Mouse (Mus musculus): ENCODE data around the gene Igfals.
A peak's percentile ranks its signal among the peaks of the same experiment; 100 is the strongest.

The Igfals gene

DNA sequence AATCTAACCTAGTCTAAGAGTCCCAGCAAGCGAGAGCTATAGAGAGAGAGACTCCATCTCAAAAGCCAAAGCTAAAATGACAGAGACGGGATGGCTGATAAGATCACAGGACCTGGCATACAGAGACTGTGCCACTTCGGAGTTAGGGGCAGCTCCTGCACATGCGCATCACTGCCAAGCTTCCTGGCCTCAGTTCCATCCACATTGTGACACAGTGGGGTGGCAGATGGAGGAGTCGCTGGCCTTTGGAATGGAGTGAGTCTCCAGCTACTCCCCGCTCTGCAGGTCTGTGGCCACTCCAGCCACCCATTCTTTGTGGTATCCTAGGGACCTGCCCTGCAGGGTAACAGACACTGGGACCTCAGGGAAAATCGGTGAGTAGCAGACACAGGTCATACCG lies at the start of gene Igfals:
Igfals (plus strand) TSS at position 222 of the 400 bp plus-strand sequence.
- no peak for DNase-seq (ENCODE audit: low spot score)

DNA sequence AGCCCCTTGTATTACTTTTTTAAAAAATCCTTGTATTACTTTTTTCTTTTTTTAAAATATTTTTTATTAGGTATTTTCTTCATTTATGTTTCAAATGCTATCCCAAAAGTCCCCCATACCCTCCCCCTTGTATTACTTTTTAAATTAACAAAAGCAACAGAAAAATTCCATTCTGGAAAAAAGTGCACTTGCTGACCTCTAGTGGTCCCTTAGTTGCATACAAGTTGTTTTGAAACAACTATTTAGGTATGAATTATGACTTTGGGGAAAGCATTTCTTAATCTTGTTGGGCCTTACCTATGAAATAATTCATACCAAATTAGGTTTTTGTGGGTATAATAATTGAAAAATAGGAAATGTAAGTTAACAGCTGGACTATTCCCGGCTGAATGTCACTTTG lies 48.3 kb upstream of the Igfals start:
- DNase-seq (ENCODE audit: low spot score) = no peak

DNA sequence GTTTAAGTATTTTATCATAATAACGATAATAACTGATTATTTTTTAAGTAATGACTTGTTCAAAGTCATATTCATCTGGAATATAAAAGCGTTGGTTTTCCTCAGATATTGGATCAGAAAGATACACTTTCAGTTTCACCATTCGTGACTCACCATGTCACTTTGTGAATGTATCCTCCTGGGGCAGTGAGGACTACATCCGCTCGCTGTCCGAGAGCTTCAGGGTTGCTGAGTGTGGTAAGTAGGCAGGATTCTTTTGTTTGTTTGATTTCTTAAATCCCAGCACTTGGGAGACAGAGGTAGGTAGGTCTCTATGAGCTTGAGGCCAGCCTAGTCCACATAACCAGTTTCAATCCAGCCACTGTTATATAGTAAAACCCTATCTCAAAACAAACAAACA lies 47.6 kb upstream of the Igfals start:
- no peak for DNase-seq (ENCODE audit: low spot score)

DNA sequence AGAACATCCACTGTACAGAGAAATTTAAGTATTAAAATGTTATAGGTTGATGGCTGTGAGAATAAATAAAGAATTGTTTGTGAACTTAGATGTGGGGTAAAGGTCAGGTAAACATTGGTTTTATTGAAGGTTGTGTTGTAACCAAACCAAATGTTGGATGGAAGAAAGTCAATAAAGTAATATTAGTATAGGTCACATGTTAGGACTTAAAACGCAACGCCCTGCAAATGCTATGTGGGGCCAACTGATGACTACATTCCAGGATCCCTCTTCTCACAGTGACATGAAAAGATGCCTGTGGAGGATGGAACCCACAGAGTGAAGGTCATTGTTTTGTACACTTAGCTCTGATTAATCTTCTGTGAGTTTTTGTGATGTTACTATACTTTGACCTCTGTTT lies 46.3 kb upstream of the Igfals start:
- DNase-seq (ENCODE audit: low spot score) = no peak

DNA sequence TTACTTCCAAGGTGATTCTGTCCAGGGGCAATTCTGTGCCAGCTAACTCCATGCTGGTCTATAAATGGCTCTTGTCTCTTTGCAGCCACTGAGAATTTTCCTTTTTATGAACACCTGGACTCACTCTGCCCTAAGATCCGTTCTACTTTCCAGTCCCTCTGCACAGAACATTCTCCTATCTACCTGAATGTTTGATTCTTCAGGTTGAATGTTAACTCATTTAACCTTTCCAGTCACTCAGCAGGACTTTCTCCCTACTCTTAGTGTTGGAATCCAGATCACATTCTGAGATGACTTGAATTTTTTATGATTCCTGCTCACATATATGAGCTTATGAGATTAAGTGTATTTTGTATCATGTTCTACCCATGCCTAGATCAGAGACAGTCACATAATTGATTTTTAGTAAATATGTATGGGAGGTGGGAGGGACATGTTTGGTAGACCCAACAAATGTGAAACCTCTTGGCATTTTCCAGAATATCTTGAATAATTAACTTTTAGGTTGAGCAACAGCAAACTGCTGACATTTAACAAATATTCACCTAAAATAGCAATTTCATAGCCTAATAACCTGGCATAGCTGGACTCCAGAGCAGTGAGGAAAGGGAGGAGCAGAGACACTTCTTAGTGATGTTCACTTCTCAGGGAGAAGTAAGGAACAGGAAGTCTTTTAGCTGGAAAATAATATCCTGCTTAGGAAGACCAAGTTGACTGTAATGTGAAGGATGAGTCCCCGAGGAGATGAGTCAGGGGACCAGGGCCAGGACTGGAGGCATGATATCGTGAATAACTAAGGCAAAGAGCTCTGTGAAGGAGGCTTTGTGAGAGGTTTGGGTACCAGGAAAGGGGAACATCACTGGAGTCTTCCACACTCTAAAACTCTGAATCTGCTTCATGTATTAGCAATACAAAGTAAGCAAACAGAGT lies 44.2 kb upstream of the Igfals start:
- no peak for DNase-seq (ENCODE audit: low spot score)

DNA sequence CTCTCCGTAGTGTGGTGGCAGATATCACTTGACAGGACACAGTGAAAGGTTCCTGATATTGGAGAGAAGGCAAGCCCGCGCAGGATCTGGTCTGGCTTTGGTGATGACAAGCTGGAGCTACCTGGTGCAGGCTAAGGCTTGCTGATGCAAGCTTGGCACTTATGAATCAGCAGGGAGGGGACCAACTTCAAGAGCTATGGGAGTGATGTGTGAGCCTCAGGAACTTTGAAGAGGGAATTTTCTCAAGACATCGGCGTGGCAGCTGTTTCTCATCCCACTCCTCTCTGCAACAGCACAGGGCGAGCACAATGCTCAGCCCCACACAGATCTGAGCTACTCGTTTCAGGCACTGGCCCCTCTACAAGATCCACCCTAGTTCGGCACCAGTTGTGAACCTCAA lies 26.0 kb upstream of the Igfals start, which contains the start of gene Hagh:
Hagh (plus strand) TSS at position 302 of the 400 bp plus-strand sequence.
- no peak for DNase-seq (ENCODE audit: low spot score)

DNA sequence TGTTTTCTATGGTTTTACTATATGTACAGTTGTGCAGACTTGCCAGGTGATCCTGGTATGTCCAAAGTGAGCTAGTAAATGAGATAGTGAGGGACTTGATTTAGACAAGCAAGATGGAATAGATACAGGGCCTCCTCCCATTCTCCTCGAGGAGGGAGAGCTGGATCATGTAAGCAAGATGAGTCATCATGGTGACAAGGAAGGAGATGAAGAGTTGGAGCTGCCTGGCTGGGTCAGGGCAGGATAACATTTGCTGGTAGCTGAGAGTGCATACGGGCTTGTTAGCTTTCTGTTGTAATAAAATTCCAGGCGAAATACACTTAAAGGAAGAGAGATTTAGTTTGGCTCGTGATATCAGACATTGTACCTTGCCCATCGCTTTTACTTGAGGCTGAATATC lies 25.5 kb upstream of the Igfals start:
- DNase-seq (ENCODE audit: low spot score) = no peak

DNA sequence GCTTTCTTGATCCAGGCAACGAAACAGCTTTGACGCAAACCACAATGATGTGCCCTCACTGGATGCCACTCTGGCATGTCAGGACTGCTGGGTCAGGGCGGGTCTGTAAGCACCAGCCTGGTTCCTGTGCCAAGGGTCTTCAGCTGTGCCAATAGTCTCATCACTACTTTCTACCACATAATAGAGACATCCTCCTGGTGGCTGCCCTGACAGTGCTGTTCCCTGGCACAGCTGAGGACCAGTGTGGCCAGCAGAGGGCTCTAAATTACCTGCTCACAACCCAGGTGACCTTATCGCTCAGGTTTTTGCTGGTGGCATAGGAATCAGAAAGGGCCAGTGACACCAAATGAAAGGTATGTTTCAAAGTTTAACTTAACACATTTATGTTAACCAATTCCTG lies 24.7 kb upstream of the Igfals start:
- DNase-seq (ENCODE audit: low spot score) = no peak

DNA sequence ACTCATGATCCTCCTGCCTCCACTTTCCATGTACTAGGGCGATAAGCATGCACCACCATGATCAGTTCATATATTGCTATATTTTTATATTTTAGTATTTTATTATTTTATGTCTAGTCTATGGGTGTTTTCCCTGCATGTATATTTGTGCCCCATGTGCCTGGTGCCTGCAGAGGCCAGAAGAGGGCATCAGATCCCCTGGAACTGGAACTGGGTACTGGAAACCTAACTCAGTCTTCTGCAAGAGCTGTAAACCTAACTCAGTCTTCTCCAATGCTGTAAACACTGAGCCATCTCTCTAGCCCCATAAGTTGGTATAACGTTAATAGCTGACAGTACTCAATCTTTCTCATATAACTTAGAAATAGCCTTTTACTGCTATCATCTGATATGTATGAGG lies 23.2 kb upstream of the Igfals start:
- no peak for DNase-seq (ENCODE audit: low spot score)

DNA sequence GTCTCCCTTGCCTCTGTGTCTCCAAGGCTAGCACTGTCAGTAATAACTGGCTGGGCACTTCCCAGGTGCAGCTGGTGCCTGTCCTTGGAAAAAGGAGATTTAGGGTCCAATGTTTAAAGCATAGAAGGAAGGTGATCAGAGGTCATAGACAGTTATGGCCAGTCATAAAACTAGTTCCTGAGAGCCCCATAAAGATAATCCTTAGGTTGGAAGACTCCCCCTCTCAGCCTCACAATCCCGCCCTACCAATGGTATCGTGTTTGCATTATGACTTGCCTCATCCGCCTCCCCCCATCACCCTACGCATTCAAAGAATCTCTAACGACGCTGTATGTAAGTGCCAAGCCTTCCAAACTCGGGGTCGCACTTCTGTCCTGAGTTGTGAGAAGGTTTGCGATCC lies 21.3 kb upstream of the Igfals start:
- DNase-seq (ENCODE audit: low spot score) = no peak

DNA sequence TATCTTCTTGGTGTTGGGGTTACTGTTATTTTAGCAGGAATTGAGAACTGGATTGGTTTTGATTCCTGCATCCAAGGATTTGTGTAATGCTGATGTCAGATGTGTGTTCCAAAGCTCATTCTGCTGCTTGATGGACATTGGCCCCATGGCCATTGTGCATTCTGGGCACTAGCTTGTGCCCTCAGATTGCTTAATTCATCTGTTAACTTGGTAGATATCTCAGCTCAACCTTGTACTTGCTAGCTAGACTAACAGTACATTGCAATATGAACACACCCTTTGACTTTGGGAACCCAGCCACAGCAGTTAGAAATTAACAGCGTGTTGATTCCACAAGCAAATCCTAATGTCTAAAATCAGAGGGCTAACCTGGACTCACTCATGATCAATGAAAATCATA lies 18.4 kb upstream of the Igfals start:
- DNase-seq (ENCODE audit: low spot score) = no peak

DNA sequence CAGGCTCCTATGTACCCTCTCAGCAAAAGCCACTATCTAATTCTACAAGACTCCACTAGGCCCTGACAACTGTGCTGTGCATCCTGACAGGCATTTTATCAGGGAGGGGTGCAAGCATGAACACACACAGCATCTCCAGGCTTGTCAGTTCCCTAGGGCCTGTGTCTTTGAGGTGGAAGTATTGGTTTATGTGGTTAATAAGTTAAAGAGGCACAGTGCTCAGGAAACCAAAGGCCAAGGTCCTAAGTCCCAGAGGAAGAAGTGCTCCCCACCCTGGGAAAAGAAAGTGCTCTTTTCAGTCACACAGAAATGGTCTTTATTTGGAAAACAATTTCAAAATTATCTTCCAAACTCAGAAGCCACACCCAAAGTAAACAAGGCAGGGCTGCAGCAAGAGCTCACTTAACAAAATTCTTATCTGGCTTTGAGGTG lies 17.2 kb upstream of the Igfals start:
- DNase-seq (ENCODE audit: low spot score) = no peak

DNA sequence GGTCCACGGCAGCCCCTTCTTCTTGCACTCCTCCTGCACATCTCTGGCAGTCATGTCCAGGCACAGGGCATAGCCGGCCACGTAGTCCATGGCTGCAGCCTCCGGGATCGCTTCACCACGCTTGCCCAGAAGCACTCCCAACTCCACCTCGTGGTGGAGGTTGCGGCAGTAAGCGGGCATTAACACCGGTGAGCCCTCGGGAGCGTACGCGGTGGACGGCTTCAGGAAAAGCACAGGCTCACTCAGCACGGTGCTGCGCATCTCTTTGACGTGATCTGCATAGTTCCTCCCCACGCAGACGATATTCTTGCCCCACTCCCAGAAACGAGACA lies 16.1 kb upstream of the Igfals start:
- no peak for DNase-seq (ENCODE audit: low spot score)

DNA sequence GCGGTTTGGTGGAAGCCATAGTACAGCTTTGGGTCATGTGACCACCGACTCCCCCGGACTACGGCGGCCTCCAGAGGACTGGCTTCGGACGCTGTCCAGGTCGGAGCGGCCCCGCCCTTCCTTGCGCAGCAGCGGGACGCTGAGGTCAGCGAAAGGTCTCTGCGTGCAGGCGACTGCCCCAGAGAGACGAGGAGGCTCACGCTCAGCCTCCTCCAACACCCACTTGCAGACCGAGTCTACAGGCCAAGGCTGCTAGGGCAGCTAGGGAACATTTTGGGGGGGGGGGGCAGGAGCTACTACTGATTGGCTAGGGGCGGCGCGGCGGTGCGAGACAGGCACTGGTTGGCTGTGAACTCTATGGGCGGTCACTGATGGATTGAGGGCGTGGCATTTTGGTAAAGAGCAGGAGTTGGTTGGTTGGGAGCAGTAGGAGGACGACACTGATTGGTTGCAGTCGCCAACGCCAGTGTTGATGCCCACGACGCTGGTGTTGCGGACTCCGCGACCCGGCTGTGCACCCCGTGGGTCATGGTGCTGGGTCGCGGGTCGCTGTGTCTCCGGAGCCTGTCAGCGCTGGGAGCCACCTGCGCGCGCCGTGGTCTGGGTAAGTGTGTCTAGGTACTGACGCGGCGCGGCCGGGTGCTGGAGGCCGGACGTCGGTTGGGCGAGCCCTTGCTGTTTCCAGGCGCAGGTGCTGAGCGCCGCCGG lies 15.6 kb upstream of the Igfals start, which contains the start of gene Fahd1:
Fahd1 (minus strand) TSS at position 300 of the 708 bp plus-strand sequence.
- DNase-seq (ENCODE audit: low spot score) = peak; percentile 97

DNA sequence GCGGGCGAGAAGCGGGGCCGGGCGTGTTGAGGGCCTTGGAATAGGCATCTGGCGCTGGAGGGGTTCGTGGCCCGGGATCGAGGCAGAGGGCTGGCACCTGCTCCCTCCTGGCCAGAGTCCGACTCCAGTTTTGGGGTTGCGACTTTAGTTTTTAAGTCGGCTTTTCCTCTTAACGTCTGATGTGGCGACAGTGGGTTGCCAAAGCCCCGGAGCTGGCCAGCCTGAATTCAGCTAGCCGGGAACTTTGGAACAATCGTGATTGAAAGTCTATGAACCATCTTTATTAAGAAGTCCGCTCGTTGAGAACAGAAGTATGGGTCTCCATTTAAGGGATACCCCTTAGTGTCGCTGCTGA lies 15.0 kb upstream of the Igfals start:
- no peak for DNase-seq (ENCODE audit: low spot score)

DNA sequence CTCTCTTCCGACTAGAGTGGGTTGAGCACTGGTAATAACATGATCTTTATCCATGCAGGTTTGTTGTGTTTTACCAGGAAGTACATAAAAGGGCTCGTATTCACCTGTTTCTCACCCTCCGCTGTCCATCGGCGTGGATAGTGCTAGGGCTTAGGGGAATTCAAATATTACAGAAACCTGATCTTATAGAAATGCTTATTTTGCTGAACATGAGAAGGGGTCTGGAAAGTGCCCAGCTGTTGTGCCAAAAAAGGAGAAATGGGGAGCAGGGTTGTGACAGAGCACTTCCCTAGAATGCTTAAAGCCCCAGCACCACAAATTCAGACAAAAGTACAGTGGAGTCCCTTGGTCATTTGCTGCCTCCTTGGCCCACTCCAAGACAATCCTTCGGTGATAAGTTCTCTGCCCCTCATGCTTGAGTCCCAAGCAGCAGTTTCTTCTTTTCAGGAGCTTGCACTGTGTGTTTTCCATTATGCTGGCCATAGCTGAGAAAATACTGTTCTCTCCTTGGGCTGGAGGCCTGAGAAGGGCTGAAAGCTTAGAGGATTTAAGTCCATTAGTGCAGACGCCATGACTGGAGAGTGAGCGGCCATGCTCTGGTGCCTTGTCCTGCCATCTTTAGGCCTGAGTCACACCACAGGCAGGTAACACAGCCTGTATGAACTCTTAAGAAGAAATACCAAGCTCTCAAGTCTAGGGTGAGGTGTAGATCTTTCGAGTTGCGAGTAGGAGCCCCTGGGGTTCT lies 14.2 kb upstream of the Igfals start:
- no peak for DNase-seq (ENCODE audit: low spot score)

DNA sequence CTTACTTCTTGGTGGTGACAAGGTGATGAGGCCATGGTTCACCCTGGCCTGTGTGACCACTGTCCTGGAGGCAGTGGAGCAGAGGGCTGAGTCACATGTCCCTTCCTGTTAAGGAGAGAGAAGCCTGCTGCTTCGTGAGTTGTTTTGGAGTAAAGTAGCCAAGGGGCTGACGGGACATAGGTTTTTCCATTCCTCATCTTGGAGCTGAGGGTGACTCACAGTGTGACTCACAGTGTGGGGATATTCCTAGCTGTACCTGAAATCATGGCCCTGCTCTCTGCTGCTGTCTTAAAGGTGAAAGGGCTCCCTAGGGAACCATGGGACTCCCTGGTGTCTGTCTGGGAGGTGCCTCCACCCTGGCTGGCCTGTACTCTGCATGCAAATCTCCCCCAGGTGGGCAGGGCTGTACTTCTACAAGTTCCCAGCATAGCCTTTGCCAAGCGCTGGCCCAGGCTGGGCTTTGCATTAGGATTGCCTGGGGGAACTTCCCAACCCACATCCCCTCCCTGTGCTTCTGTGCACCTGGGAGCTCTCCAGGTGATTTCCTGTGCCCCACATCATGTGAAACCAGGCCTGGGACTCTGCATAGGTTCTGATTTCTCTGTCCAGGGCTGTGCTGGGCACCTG lies 9.8 kb upstream of the Igfals start:
- DNase-seq (ENCODE audit: low spot score) = no peak

DNA sequence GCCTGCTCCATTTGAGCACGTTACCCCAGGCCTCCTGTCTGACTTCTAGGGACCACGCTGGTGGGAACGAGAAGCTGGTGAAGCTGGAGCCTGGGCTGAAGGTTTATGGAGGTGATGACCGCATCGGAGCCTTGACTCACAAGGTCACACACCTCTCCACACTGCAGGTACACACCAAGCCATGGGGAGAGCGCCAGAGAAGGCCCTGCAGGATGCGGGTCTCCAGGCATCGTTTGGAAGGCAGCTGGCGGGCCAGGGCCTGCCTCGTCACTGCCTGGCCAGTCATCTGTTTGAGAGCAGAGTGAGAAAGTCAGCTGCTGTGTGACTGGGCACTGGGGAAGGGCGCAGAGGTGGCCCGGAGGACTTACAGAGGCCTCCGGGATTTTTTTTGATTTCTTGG lies 9.2 kb upstream of the Igfals start:
- no peak for DNase-seq (ENCODE audit: low spot score)

DNA sequence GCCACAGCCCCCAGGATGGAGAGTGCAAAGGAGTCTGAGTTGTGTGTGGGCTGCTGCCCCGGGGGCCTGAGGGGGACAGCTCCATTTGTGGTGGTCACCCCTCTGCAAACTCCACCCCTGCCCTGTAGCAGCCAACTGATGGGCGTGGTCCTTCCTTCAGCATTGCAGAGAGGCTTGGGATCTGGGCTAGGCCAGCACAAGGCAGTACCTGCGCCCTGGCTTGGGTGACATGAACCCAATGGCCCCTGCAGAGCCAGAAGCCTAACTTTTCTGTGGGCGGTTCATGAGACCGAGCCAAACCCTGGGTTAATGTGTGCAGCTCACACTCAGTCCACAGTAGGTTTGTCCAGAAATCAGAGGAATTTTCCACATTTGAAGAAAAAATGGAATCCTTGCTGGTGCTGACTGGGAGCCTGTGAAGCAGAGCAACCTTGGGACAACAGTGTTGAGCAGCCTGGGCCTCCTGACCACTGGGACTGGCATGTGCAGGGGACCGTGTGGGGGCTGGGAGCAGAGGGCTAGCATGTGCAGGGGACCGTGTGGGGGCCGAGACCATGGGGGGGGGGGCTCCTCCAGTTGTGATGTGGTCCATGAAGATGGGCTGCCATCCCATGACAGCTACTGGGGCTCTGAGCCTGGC lies 7.8 kb upstream of the Igfals start:
- DNase-seq (ENCODE audit: low spot score) = no peak

DNA sequence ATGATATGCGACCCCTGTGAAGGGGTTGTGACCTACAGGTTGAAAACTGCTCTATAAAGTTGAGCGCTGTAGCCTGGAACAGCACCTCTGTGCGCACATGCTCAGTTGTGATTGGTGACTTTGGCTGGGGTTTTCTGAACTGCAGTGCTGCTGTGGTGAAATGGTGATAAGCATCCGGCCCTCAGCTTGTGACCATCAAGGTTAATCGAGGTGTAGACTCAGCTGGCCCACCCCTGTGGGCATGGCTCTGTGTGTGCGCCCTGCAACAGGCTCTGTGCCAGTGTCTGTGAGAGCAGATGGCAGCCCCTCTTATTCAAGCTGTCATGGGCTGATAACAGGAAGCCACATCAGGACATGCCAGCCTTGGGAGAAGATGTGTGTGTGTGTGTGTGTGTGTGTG lies 6.8 kb upstream of the Igfals start:
- DNase-seq (ENCODE audit: low spot score) = peak; percentile 48

DNA sequence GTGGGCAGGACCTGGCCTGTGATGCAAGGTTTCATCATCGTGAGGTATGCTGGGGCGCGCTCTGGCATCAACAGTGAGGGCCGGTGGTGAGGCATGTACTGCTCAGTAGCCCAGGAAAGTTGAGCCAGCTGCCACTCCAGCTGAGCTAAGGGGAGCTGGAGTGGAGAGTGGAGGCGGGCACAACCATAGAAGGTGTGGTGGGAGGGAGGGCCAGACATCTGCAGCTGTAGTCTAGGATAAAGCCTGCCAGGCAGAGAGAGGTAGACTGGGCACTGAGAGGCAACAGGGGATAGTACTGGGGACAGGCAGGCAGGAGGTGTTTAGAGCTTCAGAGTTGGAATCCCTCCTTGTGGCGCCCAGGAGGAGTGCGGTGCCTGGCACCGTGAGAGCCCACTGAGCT lies 5.7 kb upstream of the Igfals start:
- no peak for DNase-seq (ENCODE audit: low spot score)

DNA sequence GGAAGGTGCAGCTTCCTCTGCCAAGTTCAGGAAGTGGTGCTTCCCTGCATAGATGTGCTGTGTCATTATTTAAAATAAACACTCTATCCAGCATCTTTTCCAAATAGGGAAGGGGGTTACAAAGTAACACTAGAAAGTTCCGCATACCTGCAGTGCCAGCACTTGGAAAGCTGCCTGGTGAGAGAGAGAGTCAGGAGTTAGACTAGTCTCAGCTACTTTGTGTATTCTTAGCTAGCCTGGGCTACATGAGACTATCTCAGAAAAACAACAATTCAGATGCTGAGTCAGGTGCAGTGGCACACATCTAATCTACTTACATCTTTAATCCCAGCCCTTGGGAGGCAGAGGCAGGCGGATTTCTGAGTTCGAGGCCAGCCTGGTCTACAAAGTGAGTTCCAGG lies 4.0 kb upstream of the Igfals start:
- DNase-seq (ENCODE audit: low spot score) = no peak

All from layer of hippocampus, adult 11-12 months (tissue).